Mouse (Mus musculus): ENCODE measurements around the gene Ext2. TPM values are rescaled to one million over a fixed set of nuclear protein-coding genes. Genes with fewer than 3 reads are reported as not detected.

Gene Ext2
- polyA plus RNA-seq, 1 experiment from 2014 or later: 69.8 TPM

GRCm38 (mm10) chr2:93749709-93750108 is 72.7 kb downstream of the Ext2 start:
- DNase-seq (ENCODE audit: low spot score) (no peak), ATAC-seq (ENCODE audit: insufficient number of reproducible peaks, low FRiP score, low TSS enrichment, low read depth) (no peak)
- H3K36me3 ChIP-seq (ENCODE audit: control insufficient read depth, insufficient read depth, low read length): no peaks in the 10 kb centered on the region
- no peak overlapping the region for H3K27ac ChIP-seq (replicated peaks; ENCODE audit: low read depth, low read length)
- H3K4me2 ChIP-seq (ENCODE audit: low read depth, severe bottlenecking): no peak overlapping the region
- peaks cover 25% of the 10 kb centered on the region for H3K4me1 ChIP-seq (ENCODE audit: control insufficient read depth, insufficient read depth, low read length)
- WGBS: 91% methylated on average over 4 of the region's 4 CpGs
- H3K27me3 ChIP-seq (ENCODE audit: control insufficient read depth, insufficient read depth, low read length): no peaks in the 10 kb centered on the region
- no peaks in the 10 kb centered on the region for H3K9me3 ChIP-seq (ENCODE audit: control insufficient read depth, low read length)
- no peak overlapping the region for H3K4me3 ChIP-seq (ENCODE audit: low read depth, low read length)
- H3K9ac ChIP-seq (ENCODE audit: low read length): no peak overlapping the region

DNA sequence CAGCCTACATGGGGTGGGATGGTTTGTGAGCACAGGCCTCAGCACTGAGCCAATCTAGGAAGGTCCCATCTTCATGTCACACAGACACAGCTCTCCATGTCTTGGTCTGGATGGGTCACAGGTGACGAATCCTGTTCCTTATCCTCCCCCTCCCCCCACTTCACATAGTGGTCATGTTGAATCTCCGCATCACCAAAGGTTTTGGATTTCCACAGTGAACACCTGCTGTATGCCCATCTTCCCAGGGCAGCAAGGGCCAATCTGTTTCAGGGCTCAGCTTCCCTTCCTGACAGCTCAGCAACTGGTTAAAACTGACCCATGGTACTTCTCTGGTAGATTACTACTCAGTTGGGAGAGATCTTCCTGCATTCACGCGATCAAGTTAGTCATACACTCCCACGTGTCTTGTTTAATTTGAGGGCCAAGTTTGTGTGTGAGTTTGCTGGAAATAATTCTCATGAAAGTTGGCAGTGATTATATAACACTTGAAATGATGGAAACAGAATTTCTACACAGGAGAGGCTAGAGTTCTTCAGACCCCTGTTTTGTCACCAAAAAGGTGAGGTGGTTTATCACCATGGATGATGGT is 74.7 kb downstream of the Ext2 start:
- WGBS: 94% methylated on average over 5 of the region's 5 CpGs
- Histone ChIP-seq H3K9me3 (ENCODE audit: control insufficient read depth, low read length) (no peaks in the 10 kb centered on the region), H3K27me3 (ENCODE audit: control insufficient read depth, insufficient read depth, low read length) (no peaks in the 10 kb centered on the region), H3K9ac (ENCODE audit: low read length) (no peak overlapping the region), H3K36me3 (ENCODE audit: control insufficient read depth, insufficient read depth, low read length) (no peaks in the 10 kb centered on the region), H3K4me1 (ENCODE audit: control insufficient read depth, insufficient read depth, low read length) (peaks cover 42% of the 10 kb centered on the region), H3K4me2 (ENCODE audit: low read depth, severe bottlenecking) (no peak overlapping the region), H3K27ac (replicated peaks; ENCODE audit: low read depth, low read length) (no peak overlapping the region), H3K4me3 (ENCODE audit: low read depth, low read length) (no peak overlapping the region)
- ATAC-seq (ENCODE audit: insufficient number of reproducible peaks, low FRiP score, low TSS enrichment, low read depth): no peak
- no peak for DNase-seq (ENCODE audit: low spot score)

GRCm38 (mm10) chr2:93746620-93747019 is 75.7 kb downstream of the Ext2 start:
- H3K9ac ChIP-seq (ENCODE audit: low read length): no peak overlapping the region
- peaks cover 42% of the 10 kb centered on the region for H3K4me1 ChIP-seq (ENCODE audit: control insufficient read depth, insufficient read depth, low read length)
- ATAC-seq (ENCODE audit: insufficient number of reproducible peaks, low FRiP score, low TSS enrichment, low read depth) (no peak), DNase-seq (ENCODE audit: low spot score) (no peak)
- no peak overlapping the region for H3K27ac ChIP-seq (replicated peaks; ENCODE audit: low read depth, low read length)
- H3K4me2 ChIP-seq (ENCODE audit: low read depth, severe bottlenecking): no peak overlapping the region
- 34% methylated on average over 4 of the region's 4 CpGs for WGBS
- no peaks in the 10 kb centered on the region for H3K9me3 ChIP-seq (ENCODE audit: control insufficient read depth, low read length)
- no peaks in the 10 kb centered on the region for H3K27me3 ChIP-seq (ENCODE audit: control insufficient read depth, insufficient read depth, low read length)
- no peak overlapping the region for H3K4me3 ChIP-seq (ENCODE audit: low read depth, low read length)
- no peaks in the 10 kb centered on the region for H3K36me3 ChIP-seq (ENCODE audit: control insufficient read depth, insufficient read depth, low read length)

DNA sequence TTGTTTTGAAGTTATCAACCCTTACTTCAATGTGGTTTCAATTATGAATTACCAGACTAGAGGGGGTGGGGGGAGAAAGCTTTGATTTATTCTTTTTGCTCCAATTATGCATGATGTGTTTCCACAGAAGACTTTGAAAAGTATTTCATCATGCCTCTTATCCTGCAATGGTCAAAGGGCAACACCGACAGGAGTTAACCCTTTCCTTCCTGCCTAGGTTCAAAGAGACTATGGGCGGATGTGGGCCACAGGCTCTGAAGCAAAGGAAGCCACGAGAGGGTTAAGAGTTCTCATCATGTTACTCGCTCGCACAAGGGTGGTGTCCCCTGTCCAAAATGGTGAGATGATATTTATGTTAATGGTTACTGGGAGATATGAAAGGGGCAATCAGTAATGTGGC is 76.2 kb downstream of the Ext2 start:
- H3K27ac ChIP-seq (replicated peaks; ENCODE audit: low read depth, low read length): no peak overlapping the region
- H3K4me2 ChIP-seq (ENCODE audit: low read depth, severe bottlenecking): no peak overlapping the region
- no peaks in the 10 kb centered on the region for H3K36me3 ChIP-seq (ENCODE audit: control insufficient read depth, insufficient read depth, low read length)
- WGBS: 17% methylated on average over 5 of the region's 5 CpGs
- peak; percentile 44; the same call in 1 of the 2 replicates for ATAC-seq (ENCODE audit: insufficient number of reproducible peaks, low FRiP score, low TSS enrichment, low read depth)
- H3K9me3 ChIP-seq (ENCODE audit: control insufficient read depth, low read length): no peaks in the 10 kb centered on the region
- no peaks in the 10 kb centered on the region for H3K27me3 ChIP-seq (ENCODE audit: control insufficient read depth, insufficient read depth, low read length)
- DNase-seq (ENCODE audit: low spot score): peak; percentile 54
- no peak overlapping the region for H3K9ac ChIP-seq (ENCODE audit: low read length)
- peaks cover 42% of the 10 kb centered on the region for H3K4me1 ChIP-seq (ENCODE audit: control insufficient read depth, insufficient read depth, low read length)
- H3K4me3 ChIP-seq (ENCODE audit: low read depth, low read length): no peak overlapping the region

GRCm38 (mm10) chr2:93745741-93746140 is 76.6 kb downstream of the Ext2 start:
- DNase-seq (ENCODE audit: low spot score) (peak; percentile 34), ATAC-seq (ENCODE audit: insufficient number of reproducible peaks, low FRiP score, low TSS enrichment, low read depth) (0 out of 2 replicates have a peak, but pooled peaks have one; percentile 37)
- no peaks in the 10 kb centered on the region for H3K36me3 ChIP-seq (ENCODE audit: control insufficient read depth, insufficient read depth, low read length)
- H3K27ac ChIP-seq (replicated peaks; ENCODE audit: low read depth, low read length): no peak overlapping the region
- H3K4me3 ChIP-seq (ENCODE audit: low read depth, low read length): no peak overlapping the region
- no peaks in the 10 kb centered on the region for H3K9me3 ChIP-seq (ENCODE audit: control insufficient read depth, low read length)
- H3K4me1 ChIP-seq (ENCODE audit: control insufficient read depth, insufficient read depth, low read length): peaks cover 42% of the 10 kb centered on the region
- H3K27me3 ChIP-seq (ENCODE audit: control insufficient read depth, insufficient read depth, low read length): no peaks in the 10 kb centered on the region
- no peak overlapping the region for H3K9ac ChIP-seq (ENCODE audit: low read length)
- H3K4me2 ChIP-seq (ENCODE audit: low read depth, severe bottlenecking): no peak overlapping the region
- WGBS: 20% methylated on average over 9 of the region's 9 CpGs

DNA sequence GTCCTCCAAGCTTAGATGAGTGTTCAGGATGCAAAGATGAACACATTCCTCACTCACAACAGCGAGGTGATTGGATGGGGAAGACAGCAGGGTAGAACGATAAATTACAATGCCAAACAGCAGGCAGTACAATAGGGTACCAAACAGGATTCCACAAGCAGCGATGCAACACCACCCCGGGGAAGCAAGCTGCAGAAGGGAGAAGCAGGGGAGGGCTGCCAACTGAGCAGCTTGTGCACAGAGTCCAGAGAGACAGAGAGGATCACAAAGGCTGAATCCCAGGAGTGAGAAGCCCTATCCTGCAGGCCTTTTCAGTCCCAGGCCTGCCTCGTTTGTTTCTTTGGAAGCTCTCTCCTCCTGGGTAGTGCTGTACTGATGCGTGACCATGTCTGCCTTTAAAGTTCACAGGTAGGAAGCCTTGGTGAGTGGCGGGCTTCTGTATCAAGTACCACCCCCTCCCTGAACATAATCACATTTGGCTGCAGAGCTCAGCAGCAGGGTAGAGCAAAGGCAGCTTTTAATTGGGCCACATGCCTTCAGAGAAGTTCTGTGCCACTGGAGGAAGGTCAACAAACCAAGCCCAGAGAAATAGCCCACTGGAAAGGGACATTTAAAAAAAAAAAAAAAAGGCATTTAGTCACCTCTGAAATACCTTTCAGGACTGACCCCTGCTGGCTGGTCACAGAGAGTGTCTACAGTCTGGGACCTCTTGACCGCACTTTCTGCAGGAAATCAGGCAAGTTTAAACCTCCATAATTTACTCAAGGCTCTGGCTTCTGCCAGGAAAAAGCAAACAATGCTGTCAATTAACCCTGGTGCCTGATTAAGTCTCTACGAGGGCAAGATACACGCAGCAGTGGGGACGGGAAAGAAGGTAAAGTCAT is 77.8 kb downstream of the Ext2 start:
- no peak overlapping the region for H3K4me2 ChIP-seq (ENCODE audit: low read depth, severe bottlenecking)
- no peak for ATAC-seq (ENCODE audit: insufficient number of reproducible peaks, low FRiP score, low TSS enrichment, low read depth)
- no peaks in the 10 kb centered on the region for H3K9me3 ChIP-seq (ENCODE audit: control insufficient read depth, low read length)
- WGBS: 16% methylated on average over 11 of the region's 11 CpGs
- peak; percentile 46 for DNase-seq (ENCODE audit: low spot score)
- H3K27ac ChIP-seq (replicated peaks; ENCODE audit: low read depth, low read length): no peak overlapping the region
- no peak overlapping the region for H3K9ac ChIP-seq (ENCODE audit: low read length)
- no peaks in the 10 kb centered on the region for H3K27me3 ChIP-seq (ENCODE audit: control insufficient read depth, insufficient read depth, low read length)
- no peaks in the 10 kb centered on the region for H3K36me3 ChIP-seq (ENCODE audit: control insufficient read depth, insufficient read depth, low read length)
- peaks cover 47% of the 10 kb centered on the region for H3K4me1 ChIP-seq (ENCODE audit: control insufficient read depth, insufficient read depth, low read length)
- H3K4me3 ChIP-seq (ENCODE audit: low read depth, low read length): no peak overlapping the region

DNA sequence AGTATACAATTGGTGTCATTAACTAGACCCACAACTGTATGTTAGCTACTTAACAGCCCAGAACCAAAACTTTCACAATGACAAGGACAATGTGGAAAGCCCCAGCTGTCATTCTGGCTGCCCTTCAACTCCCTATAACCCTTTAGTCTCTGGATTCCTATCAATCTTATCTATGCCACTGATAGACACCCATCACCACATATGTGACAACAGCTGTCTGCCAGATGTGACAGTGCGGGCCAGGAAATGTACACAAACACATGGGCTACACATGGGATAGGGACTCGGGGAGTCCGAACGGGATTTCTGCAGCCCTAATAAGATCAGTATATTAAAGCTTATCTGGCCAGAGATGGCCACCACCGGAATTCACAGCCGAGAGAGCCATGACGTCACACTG is 80.7 kb downstream of the Ext2 start:
- Histone ChIP-seq H3K27ac (replicated peaks; ENCODE audit: low read depth, low read length) (no peak overlapping the region), H3K4me2 (ENCODE audit: low read depth, severe bottlenecking) (no peak overlapping the region), H3K9ac (ENCODE audit: low read length) (no peak overlapping the region), H3K4me3 (ENCODE audit: low read depth, low read length) (no peak overlapping the region), H3K36me3 (ENCODE audit: control insufficient read depth, insufficient read depth, low read length) (no peaks in the 10 kb centered on the region), H3K9me3 (ENCODE audit: control insufficient read depth, low read length) (no peaks in the 10 kb centered on the region), H3K4me1 (ENCODE audit: control insufficient read depth, insufficient read depth, low read length) (peaks cover 48% of the 10 kb centered on the region), H3K27me3 (ENCODE audit: control insufficient read depth, insufficient read depth, low read length) (no peaks in the 10 kb centered on the region)
- DNase-seq (ENCODE audit: low spot score): no peak
- ATAC-seq (ENCODE audit: insufficient number of reproducible peaks, low FRiP score, low TSS enrichment, low read depth): no peak
- 20% methylated on average over 7 of the region's 7 CpGs for WGBS

DNA sequence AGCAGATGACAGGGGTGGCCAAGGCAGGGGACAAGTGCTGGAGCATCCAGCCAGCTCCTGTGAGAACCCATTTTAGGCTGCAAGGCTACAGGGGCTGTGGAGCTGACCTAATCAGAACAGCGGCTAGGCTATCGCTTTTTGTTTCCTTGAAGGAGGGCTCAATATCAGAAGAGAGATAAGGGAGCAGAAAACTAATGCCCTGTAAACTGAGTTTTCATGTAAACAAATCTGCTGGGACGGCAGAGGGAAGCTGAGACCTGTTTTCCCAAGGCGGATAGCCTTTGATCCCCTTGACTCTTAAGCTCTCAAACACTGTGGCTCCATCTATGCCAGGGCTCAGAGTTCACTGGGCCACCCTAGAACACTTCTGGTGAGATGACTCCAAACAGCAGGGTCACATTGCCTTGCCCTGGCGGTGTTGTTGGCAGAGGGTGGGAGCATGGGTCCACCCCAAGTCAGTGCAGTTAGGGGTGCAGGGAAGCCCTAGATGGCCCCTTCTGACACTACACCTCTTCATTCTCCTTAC is 83.3 kb downstream of the Ext2 start:
- Histone ChIP-seq H3K4me1 (ENCODE audit: control insufficient read depth, insufficient read depth, low read length) (peaks cover 24% of the 10 kb centered on the region), H3K27ac (replicated peaks; ENCODE audit: low read depth, low read length) (no peak overlapping the region), H3K27me3 (ENCODE audit: control insufficient read depth, insufficient read depth, low read length) (no peaks in the 10 kb centered on the region), H3K36me3 (ENCODE audit: control insufficient read depth, insufficient read depth, low read length) (no peaks in the 10 kb centered on the region), H3K9me3 (ENCODE audit: control insufficient read depth, low read length) (no peaks in the 10 kb centered on the region), H3K4me2 (ENCODE audit: low read depth, severe bottlenecking) (no peak overlapping the region), H3K4me3 (ENCODE audit: low read depth, low read length) (no peak overlapping the region), H3K9ac (ENCODE audit: low read length) (no peak overlapping the region)
- no peak for DNase-seq (ENCODE audit: low spot score)
- no peak; the same call in 1 of the 2 replicates for ATAC-seq (ENCODE audit: insufficient number of reproducible peaks, low FRiP score, low TSS enrichment, low read depth)
- 8% methylated on average over 5 of the region's 5 CpGs for WGBS
